Mouse (Mus musculus) small intestine, adult 2 months (tissue): ENCODE data around the gene 5730409E04Rik.

Source experiments
- CTCF ChIP-seq: fragments of 200-500 bp; IDR thresholded peaks from 2 replicates; pipeline ENCODE4 v1.5.1; 2012; ENCODE audit warnings: low read depth, mild to moderate bottlenecking, control low read depth, inconsistent platforms, low read length, moderate library complexity, mixed read lengths; ENCODE audit not compliant: insufficient replicate concordance, insufficient read length; ENCODE audit errors: extremely low read depth
- POLR2A ChIP-seq: fragments of 200-500 bp; IDR thresholded peaks from 2 replicates; pipeline ENCODE4 v1.6.1; 2012; ENCODE audit warnings: low read depth, mild to moderate bottlenecking, control low read depth, inconsistent platforms, low read length, moderate library complexity

- TF ChIP-seq CTCF = no peak
- TF ChIP-seq POLR2A = no peak
These were observed 29.7 kb downstream of the 5730409E04Rik start for GRCm38 (mm10) chr4:126639339-126639738.
